Mouse (Mus musculus): Measurements from ENCODE around the gene Mrpl12. TPM values are rescaled to one million over a fixed set of nuclear protein-coding genes. Genes with fewer than 3 reads are reported as not detected.
"Not testable (repeated sequence)": the region's sequence is repeated elsewhere in the genome, so short reads cannot be mapped to it uniquely, and the experiment has no call there.

Gene Mrpl12
- polyA plus RNA-seq, 1 experiment: 304 TPM

DNA sequence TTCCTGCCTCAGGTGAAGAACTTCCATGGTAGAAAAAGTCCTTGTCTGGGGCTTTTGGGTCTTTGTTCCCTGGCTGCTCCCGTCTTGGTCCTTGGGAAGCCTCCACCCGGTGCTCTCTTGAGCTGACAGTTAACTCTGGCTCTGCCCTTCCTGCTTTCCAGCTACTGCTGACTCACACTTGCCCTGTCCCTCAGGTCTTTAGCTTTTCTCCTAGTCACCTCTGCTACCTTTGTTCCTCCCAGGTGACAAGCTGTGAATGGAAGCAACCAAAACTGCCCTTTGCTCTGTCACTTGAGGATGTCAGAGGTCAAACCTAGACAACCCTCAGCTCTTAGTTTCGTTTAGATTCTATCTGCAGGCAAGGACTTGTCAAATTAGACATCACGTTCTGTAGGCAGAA lies 25.5 kb downstream of the Mrpl12 start:
- Histone ChIP-seq H3K4me1 (ENCODE audit: control insufficient read depth, insufficient read depth, insufficient read length, low read length) (peaks cover 2% of the 10 kb centered on the region; the same call in 1 of the 2 replicates), H3K4me3 (ENCODE audit: insufficient read depth, low read depth, low read length) (peak overlapping the region; percentile 36; the same call in 1 of the 2 replicates), H3K27ac (replicated peaks; ENCODE audit: low read depth, low read length) (peak overlapping the region; percentile 41; the same call in 1 of the 2 replicates)

DNA sequence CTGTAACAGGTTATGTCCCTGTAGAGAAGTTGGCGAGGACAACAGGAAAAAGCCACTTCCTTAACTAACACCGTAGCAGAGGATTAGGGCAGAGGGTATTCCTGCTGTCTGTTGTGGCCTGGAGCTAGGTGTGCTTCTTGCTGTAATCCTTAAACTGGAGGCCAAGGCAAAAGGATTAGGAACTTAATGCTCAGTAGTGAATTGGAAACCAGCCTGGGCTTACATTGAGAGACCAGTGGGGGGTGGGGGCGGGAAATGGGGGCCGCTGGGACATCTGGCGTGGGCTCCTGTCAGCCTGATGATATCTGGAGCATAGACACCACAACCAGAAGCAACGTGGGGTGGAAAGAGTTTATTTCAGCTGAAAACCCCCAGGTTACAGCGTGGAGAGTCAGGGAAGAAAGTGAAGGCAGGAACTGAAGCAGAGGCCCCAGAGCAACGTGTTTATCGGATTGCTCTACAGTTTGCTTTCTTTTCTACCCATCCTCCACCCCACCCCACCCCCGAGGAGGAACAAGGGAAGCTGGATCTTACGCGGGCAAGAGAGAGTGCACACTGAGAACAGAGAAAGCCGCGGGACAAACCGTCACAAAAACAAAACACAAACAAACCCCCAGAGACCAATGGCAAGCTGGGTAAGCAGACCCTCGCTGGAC lies 26.1 kb downstream of the Mrpl12 start:
- peaks cover 2% of the 10 kb centered on the region; the same call in 1 of the 2 replicates for H3K4me1 ChIP-seq (ENCODE audit: control insufficient read depth, insufficient read depth, insufficient read length, low read length)
- peak overlapping the region; percentile 36 for H3K4me3 ChIP-seq (ENCODE audit: insufficient read depth, low read depth, low read length)
- H3K27ac ChIP-seq (replicated peaks; ENCODE audit: low read depth, low read length): peak overlapping the region; percentile 41; the same call in 1 of the 2 replicates

GRCm38 (mm10) chr11:120512790-120513453 lies 28.5 kb downstream of the Mrpl12 start:
- Histone ChIP-seq H3K4me3 (ENCODE audit: insufficient read depth, low read depth, low read length) (no peak overlapping the region), H3K27ac (replicated peaks; ENCODE audit: low read depth, low read length) (no peak overlapping the region), H3K4me1 (ENCODE audit: control insufficient read depth, insufficient read depth, insufficient read length, low read length) (peaks cover 2% of the 10 kb centered on the region; the same call in 1 of the 2 replicates)

DNA sequence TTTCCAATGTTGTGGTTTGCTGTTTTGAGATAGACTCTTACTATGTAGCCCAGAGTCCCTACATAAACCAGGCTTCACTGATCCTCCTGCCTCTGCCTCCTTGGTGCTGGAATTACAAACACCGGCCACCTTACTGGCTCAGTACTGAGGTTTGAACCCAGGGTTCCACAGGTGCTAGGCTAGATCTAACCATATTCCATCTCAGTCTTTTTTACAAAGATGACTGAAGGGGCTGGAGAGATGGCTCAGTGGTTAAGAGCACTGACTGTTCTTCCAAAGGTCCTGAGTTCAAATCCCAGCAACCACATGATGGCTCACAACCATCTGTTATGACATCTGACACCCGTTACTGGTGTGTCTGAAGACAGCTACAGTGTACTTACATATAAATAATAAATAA lies 29.8 kb downstream of the Mrpl12 start:
- H3K27ac ChIP-seq (replicated peaks; ENCODE audit: low read depth, low read length); H3K4me1 ChIP-seq (ENCODE audit: control insufficient read depth, insufficient read depth, insufficient read length, low read length); H3K4me3 ChIP-seq (ENCODE audit: insufficient read depth, low read depth, low read length): not testable (repeated sequence)

DNA sequence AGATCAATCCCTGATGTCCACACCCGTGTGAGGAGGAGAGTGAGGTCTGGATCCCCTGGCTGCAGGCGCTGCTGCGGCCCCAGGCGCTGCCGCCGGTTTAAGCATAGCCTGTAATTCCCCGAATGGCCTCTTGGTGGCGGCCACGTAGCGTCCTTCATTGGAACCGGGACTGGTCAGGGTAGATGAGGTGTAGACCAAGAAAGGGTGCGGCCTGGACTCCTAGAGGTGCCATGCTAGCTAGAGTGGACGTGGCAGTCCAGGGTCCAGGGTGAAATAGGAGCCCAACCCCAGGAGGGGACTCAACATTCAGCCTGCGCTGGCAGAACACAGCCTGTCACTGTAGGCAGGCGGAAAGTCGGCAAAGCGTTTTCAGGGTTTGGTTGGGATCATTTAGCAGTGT lies 31.2 kb downstream of the Mrpl12 start:
- Histone ChIP-seq H3K27ac (replicated peaks; ENCODE audit: low read depth, low read length) (no peak overlapping the region), H3K4me1 (ENCODE audit: control insufficient read depth, insufficient read depth, insufficient read length, low read length) (peaks cover 3% of the 10 kb centered on the region; the same call in 1 of the 2 replicates), H3K4me3 (ENCODE audit: insufficient read depth, low read depth, low read length) (no peak overlapping the region)

GRCm38 (mm10) chr11:120517147-120517546 lies 32.7 kb downstream of the Mrpl12 start:
- no peak overlapping the region for H3K4me3 ChIP-seq (ENCODE audit: insufficient read depth, low read depth, low read length)
- H3K4me1 ChIP-seq (ENCODE audit: control insufficient read depth, insufficient read depth, insufficient read length, low read length): peaks cover 3% of the 10 kb centered on the region; the same call in 1 of the 2 replicates
- H3K27ac ChIP-seq (replicated peaks; ENCODE audit: low read depth, low read length): no peak overlapping the region

GRCm38 (mm10) chr11:120518027-120518426 lies 33.6 kb downstream of the Mrpl12 start:
- Histone ChIP-seq H3K4me1 (ENCODE audit: control insufficient read depth, insufficient read depth, insufficient read length, low read length) (peaks cover 3% of the 10 kb centered on the region; the same call in 1 of the 2 replicates), H3K27ac (replicated peaks; ENCODE audit: low read depth, low read length) (peak overlapping the region; percentile 53), H3K4me3 (ENCODE audit: insufficient read depth, low read depth, low read length) (no peak overlapping the region)

GRCm38 (mm10) chr11:120518558-120518957 lies 34.1 kb downstream of the Mrpl12 start:
- H3K4me3 ChIP-seq (ENCODE audit: insufficient read depth, low read depth, low read length): no peak overlapping the region
- H3K27ac ChIP-seq (replicated peaks; ENCODE audit: low read depth, low read length): peak overlapping the region; percentile 8; the same call in 1 of the 2 replicates
- H3K4me1 ChIP-seq (ENCODE audit: control insufficient read depth, insufficient read depth, insufficient read length, low read length): peaks cover 3% of the 10 kb centered on the region; the same call in 1 of the 2 replicates

GRCm38 (mm10) chr11:120519738-120520137 lies 35.3 kb downstream of the Mrpl12 start:
- Histone ChIP-seq H3K4me1 (ENCODE audit: control insufficient read depth, insufficient read depth, insufficient read length, low read length) (peaks cover 3% of the 10 kb centered on the region; the same call in 1 of the 2 replicates), H3K4me3 (ENCODE audit: insufficient read depth, low read depth, low read length) (no peak overlapping the region), H3K27ac (replicated peaks; ENCODE audit: low read depth, low read length) (peak overlapping the region; percentile 35; the same call in 1 of the 2 replicates)

GRCm38 (mm10) chr11:120520498-120520897 lies 36.1 kb downstream of the Mrpl12 start:
- Histone ChIP-seq H3K4me3 (ENCODE audit: insufficient read depth, low read depth, low read length) (no peak overlapping the region), H3K27ac (replicated peaks; ENCODE audit: low read depth, low read length) (no peak overlapping the region), H3K4me1 (ENCODE audit: control insufficient read depth, insufficient read depth, insufficient read length, low read length) (peaks cover 3% of the 10 kb centered on the region; the same call in 1 of the 2 replicates)

DNA sequence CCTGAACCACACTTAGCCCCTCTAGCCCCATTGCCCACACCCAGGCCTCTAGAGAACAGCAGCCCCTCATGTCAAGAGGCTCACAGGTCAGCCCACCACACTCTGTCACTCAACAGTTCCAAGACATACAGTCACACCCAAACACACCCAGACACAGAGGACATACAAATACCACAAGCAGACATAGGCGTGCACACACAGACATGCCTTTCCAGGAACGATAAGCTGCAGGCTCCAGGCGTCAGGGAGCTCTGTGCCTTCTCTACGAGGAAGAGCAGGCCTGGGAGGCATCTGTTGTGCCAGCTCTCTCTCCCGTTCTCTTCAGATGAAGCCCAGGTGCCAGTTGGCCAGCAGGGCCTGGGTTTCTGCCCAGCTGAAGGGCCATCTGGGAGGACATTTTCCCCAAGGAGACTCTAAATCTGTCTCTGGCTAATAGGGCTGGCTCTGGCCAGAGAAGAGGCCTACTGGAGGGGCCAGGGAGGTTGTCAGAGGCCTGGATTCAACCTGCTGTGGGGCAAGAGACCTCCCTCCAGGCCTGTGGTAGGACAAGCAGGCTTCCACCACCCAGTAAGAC lies 36.6 kb downstream of the Mrpl12 start:
- Histone ChIP-seq H3K4me1 (ENCODE audit: control insufficient read depth, insufficient read depth, insufficient read length, low read length) (peaks cover 3% of the 10 kb centered on the region; the same call in 1 of the 2 replicates), H3K4me3 (ENCODE audit: insufficient read depth, low read depth, low read length) (no peak overlapping the region), H3K27ac (replicated peaks; ENCODE audit: low read depth, low read length) (no peak overlapping the region)

DNA sequence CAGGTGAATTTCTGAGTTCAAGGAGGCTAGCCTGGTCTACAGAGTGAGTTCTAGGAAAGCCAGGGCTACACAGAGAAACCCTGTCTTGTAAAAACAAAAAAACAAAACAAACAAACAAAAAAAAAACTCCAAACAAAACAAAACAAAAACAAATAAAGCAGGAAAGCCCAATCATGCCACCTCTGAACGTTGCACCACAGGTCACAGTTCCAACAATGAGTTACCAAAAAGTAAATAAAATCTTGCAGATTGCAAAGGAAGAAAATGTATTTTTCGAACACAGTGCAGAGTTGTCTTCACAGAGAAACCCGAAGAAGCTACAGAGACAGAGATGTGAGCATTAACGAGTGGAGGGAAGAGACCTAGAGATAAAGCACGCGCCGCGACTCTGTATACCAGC lies 38.2 kb downstream of the Mrpl12 start:
- Histone ChIP-seq H3K27ac (replicated peaks; ENCODE audit: low read depth, low read length) (no peak overlapping the region), H3K4me3 (ENCODE audit: insufficient read depth, low read depth, low read length) (no peak overlapping the region)

GRCm38 (mm10) chr11:120525959-120526358 lies 41.5 kb downstream of the Mrpl12 start:
- Histone ChIP-seq H3K4me1 (ENCODE audit: control insufficient read depth, insufficient read depth, insufficient read length, low read length) (peaks cover 4% of the 10 kb centered on the region), H3K4me3 (ENCODE audit: insufficient read depth, low read depth, low read length) (no peak overlapping the region), H3K27ac (replicated peaks; ENCODE audit: low read depth, low read length) (no peak overlapping the region)

More for the DNA sequence above, 38.2 kb downstream of the Mrpl12 start:
- H3K4me1 ChIP-seq (ENCODE audit: control insufficient read depth, insufficient read depth, insufficient read length, low read length): peaks cover 3% of the 10 kb centered on the region; the same call in 1 of the 2 replicates

DNA sequence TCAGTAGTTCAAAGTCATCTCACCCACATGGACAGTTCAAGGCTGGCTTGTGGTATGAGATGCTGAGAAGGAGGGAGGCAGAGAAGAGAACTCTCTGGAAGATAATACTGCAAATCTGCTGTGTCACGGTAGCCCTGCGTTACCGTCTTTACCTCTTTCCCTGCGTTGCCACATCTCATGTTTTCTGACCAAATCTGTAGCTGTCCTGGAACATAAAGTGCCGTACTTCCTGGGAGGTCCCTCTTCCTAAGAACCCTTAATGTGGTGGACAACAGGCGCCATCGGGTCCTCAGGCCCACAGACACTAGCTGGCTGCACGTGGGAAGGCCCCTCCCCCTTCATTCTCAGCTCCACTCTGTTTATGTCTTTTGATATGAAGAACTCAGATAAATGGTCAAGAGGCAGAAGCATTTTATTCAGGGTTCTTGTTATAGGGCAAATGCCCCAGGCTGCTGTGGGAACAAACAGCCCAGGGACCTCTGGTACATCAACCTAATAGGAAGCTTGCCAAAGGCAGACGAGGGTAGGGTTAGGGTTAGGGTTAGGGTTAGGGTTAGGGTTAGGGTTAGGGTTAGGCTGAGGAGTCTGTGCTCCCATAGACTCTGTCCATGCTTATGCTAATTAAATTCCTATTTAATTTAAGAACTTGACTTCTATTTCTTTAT lies 43.4 kb downstream of the Mrpl12 start:
- peaks cover 7% of the 10 kb centered on the region for H3K4me1 ChIP-seq (ENCODE audit: control insufficient read depth, insufficient read depth, insufficient read length, low read length)
- no peak overlapping the region for H3K27ac ChIP-seq (replicated peaks; ENCODE audit: low read depth, low read length)
- no peak overlapping the region for H3K4me3 ChIP-seq (ENCODE audit: insufficient read depth, low read depth, low read length)

DNA sequence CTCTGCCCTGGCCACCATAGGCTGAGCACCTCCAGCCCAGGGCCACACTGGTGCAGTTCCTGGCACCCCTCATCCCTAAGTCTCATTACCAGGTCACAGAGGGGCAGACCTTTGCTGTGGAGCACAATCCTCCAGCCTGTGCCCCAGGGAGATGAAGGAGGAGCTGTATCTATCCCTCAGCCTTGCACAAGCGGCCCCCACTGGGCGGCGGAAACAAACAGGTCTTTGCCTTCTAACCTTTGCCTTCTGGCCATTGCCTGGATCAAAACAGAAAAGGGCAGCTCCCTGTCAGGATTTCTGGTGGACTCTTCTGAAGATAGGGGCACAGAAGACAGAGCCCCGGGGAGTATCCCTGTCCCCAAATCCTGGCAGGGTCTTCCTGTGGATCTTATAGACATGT lies 44.5 kb downstream of the Mrpl12 start:
- Histone ChIP-seq H3K27ac (replicated peaks; ENCODE audit: low read depth, low read length) (no peak overlapping the region), H3K4me1 (ENCODE audit: control insufficient read depth, insufficient read depth, insufficient read length, low read length) (peaks cover 7% of the 10 kb centered on the region), H3K4me3 (ENCODE audit: insufficient read depth, low read depth, low read length) (no peak overlapping the region)

Data from brown adipose tissue, adult 24 weeks (tissue).